Mouse (Mus musculus): ENCODE data around the gene Col11a2. TPM values are rescaled to one million over a fixed set of nuclear protein-coding genes. Genes with fewer than 3 reads are reported as not detected.

Gene Col11a2
- total RNA-seq, 2 experiments from 2014 or later, result 1.2 to 2.1 TPM

GRCm38 (mm10) chr17:34039562-34040450 lies 569 bp downstream of the Col11a2 start:
- peak; percentile 29; the same call in 1 of the 2 replicates for ATAC-seq (replicated peaks; ENCODE audit: poor library complexity, severe bottlenecking)

- ATAC-seq (replicated peaks; ENCODE audit: poor library complexity, severe bottlenecking), result no peak
Observed at GRCm38 (mm10) chr17:34045941-34046340, 6.7 kb downstream of the Col11a2 start.

- peak; percentile 84 for ATAC-seq (replicated peaks; ENCODE audit: poor library complexity, severe bottlenecking)
Observed at GRCm38 (mm10) chr17:34047404-34048050, 8.3 kb downstream of the Col11a2 start.

- peak; percentile 84 for ATAC-seq (replicated peaks; ENCODE audit: poor library complexity, severe bottlenecking)
Observed at GRCm38 (mm10) chr17:34057224-34057623, 18.0 kb downstream of the Col11a2 start.

- ATAC-seq (replicated peaks; ENCODE audit: poor library complexity, severe bottlenecking), result peak; percentile 43
Observed at GRCm38 (mm10) chr17:34068864-34069263, 29.6 kb downstream of the Col11a2 start.

- peak; percentile 76 for ATAC-seq (replicated peaks; ENCODE audit: poor library complexity, severe bottlenecking)
Observed at GRCm38 (mm10) chr17:34072091-34072490, 32.9 kb downstream of the Col11a2 start.

- no peak for ATAC-seq (replicated peaks; ENCODE audit: poor library complexity, severe bottlenecking)
Observed at GRCm38 (mm10) chr17:34075271-34075670, 36.0 kb downstream of the Col11a2 start.

- ATAC-seq (replicated peaks; ENCODE audit: poor library complexity, severe bottlenecking), result peak; percentile 55
Observed at GRCm38 (mm10) chr17:34077549-34077948, 38.3 kb downstream of the Col11a2 start.

GRCm38 (mm10) chr17:34078148-34078547 lies 38.9 kb downstream of the Col11a2 start:
- ATAC-seq (replicated peaks; ENCODE audit: poor library complexity, severe bottlenecking), result no peak

- no peak for ATAC-seq (replicated peaks; ENCODE audit: poor library complexity, severe bottlenecking)
Observed at GRCm38 (mm10) chr17:34079002-34079401, 39.8 kb downstream of the Col11a2 start.

GRCm38 (mm10) chr17:34079621-34080020 lies 40.4 kb downstream of the Col11a2 start:
- ATAC-seq (replicated peaks; ENCODE audit: poor library complexity, severe bottlenecking), result peak; percentile 75

- no peak for ATAC-seq (replicated peaks; ENCODE audit: poor library complexity, severe bottlenecking)
Observed at GRCm38 (mm10) chr17:34083104-34083503, 43.9 kb downstream of the Col11a2 start.

GRCm38 (mm10) chr17:34087386-34087785 lies 48.1 kb downstream of the Col11a2 start:
- no peak for ATAC-seq (replicated peaks; ENCODE audit: poor library complexity, severe bottlenecking)

- ATAC-seq (replicated peaks; ENCODE audit: poor library complexity, severe bottlenecking), result no peak
Observed at GRCm38 (mm10) chr17:34088124-34088523, 48.9 kb downstream of the Col11a2 start.

- peak; percentile 32; the same call in 1 of the 2 replicates for ATAC-seq (replicated peaks; ENCODE audit: poor library complexity, severe bottlenecking)
Observed at GRCm38 (mm10) chr17:34090923-34091322, 51.7 kb downstream of the Col11a2 start.

GRCm38 (mm10) chr17:34092197-34092875 lies 53.1 kb downstream of the Col11a2 start, which contains the start of gene H2-Oa:
H2-Oa (plus strand) TSS chr17:34092340.
- peak; percentile 51 for ATAC-seq (replicated peaks; ENCODE audit: poor library complexity, severe bottlenecking)

GRCm38 (mm10) chr17:34093199-34093874 lies 54.1 kb downstream of the Col11a2 start:
- ATAC-seq (replicated peaks; ENCODE audit: poor library complexity, severe bottlenecking), result peak; percentile 23

- ATAC-seq (replicated peaks; ENCODE audit: poor library complexity, severe bottlenecking), result no peak
Observed at GRCm38 (mm10) chr17:34094283-34095035, 55.2 kb downstream of the Col11a2 start.

- ATAC-seq (replicated peaks; ENCODE audit: poor library complexity, severe bottlenecking), result peak; percentile 21; the same call in 1 of the 2 replicates
Observed at GRCm38 (mm10) chr17:34096497-34097010, 57.3 kb downstream of the Col11a2 start.
